Mouse (Mus musculus): ENCODE measurements around the gene Gjb4. TPM values are rescaled to one million over a fixed set of nuclear protein-coding genes. Genes with fewer than 3 reads are reported as not detected.

Gjb4 gene
- polyA plus RNA-seq, 1 experiment, result 9.0 TPM

DNA sequence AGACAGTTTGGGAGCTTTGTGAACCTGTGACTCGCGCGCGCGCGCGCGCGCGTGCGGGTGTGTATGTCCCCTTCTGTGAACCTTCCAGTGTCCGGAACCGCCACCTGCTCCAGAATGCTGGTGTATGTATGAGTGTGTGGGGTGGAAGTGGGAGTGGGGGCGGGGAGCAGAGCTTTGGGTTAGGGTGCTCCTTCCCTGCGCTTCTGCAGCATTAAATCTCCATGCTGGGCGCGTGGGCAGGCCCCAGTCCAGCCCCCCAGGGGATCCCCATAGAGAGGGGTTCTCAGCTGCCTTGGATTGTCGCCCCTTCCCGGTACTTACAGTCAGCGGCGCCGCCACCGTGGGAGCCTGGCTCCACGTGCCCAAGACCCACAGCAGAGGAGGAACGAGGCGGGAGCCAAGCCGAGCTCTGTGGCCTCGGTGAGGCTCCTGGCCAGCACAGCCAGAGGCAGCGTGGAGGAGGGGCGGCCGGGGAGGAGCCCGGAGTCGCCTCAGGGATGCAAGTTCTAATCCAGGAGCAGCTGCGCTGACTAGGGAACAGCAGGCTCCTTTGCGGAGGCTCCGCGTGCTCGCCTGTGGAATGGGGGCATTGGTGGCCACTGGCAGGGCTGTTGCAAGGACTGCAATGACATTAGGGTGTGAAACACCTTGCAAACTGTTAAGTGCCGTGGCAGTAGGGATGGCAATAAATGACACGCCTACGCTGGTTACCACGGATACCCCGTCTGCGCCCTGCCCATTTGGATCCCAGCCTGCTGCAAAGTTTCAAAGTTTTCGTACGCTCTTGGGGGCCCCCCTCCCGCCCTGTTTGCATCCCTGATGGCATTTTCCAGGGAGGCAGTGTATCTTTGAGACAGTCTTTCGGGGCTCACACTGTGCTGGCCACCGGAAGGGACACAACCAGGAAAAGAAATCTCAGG lies 23.4 kb downstream of the Gjb4 start, which contains the start of gene Gjb3:
Gene Gjb3 (minus strand): TSS at position 664 of the 920 bp plus-strand sequence.
- no peaks in the 10 kb centered on the region for H3K79me3 ChIP-seq (ENCODE audit: low read depth)

DNA sequence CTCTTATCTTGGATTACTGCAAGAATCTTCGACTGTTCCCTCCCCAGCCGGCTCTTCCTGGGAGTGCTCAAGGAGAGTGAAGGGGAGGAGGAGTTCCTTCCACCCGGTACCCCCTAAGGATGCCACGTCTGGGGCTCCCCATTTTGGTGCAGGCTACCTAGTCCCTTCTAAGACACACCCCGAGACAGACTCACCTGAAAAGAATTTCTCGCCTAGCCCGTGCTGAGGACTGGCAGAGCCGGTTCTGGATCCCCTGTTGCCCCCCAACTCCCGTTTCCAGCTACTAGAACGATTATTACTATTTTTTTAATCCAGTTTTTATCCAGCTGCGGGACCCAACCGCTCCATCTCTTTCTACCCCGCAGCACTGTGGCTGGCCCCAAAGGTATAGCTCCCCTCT lies 24.1 kb downstream of the Gjb4 start:
- H3ac ChIP-seq (ENCODE audit: control insufficient read depth, insufficient read length, low read depth), result no peak overlapping the region
- no peaks in the 10 kb centered on the region for H3K36me3 ChIP-seq (ENCODE audit: control insufficient read depth, insufficient read depth)
- TF ChIP-seq MYOD1 (IDR thresholded peaks at IDR 0.05; ENCODE audit: control insufficient read depth, insufficient read length, low read depth) (no peak), CEBPB (IDR thresholded peaks at IDR 0.05; ENCODE audit: low read depth) (no peak), MAX (IDR thresholded peaks at IDR 0.05) (no peak), USF1 (IDR thresholded peaks at IDR 0.05; ENCODE audit: low read depth) (no peak), MYOG (IDR thresholded peaks at IDR 0.05; ENCODE audit: control insufficient read depth, extremely low read depth, insufficient read length) (no peak), CTCF (IDR thresholded peaks at IDR 0.05; ENCODE audit: control insufficient read depth, insufficient read depth, insufficient read length) (no peak), FOSL1 (IDR thresholded peaks at IDR 0.05; ENCODE audit: insufficient read depth, low read length, poor library complexity, severe bottlenecking) (no peak)
- no peaks in the 10 kb centered on the region for H3K79me2 ChIP-seq (ENCODE audit: control insufficient read depth, insufficient read depth)
- no peaks in the 10 kb centered on the region for H3K27me3 ChIP-seq (ENCODE audit: control insufficient read depth, insufficient read depth, insufficient read length)
- no peaks in the 10 kb centered on the region for H3K79me3 ChIP-seq (ENCODE audit: low read depth)
- no peak overlapping the region for H3K4me3 ChIP-seq (ENCODE audit: insufficient read depth, poor library complexity, severe bottlenecking)

More for the DNA sequence above, 23.4 kb downstream of the Gjb4 start, which contains the start of gene Gjb3:
- Histone ChIP-seq H3K79me2 (ENCODE audit: control insufficient read depth, insufficient read depth) (no peaks in the 10 kb centered on the region), H3K36me3 (ENCODE audit: control insufficient read depth, insufficient read depth) (no peaks in the 10 kb centered on the region), H3K4me3 (ENCODE audit: insufficient read depth, poor library complexity, severe bottlenecking) (no peak within 1 kb of the TSS), H3ac (ENCODE audit: control insufficient read depth, insufficient read length, low read depth) (no peak within 1 kb of the TSS), H3K27me3 (ENCODE audit: control insufficient read depth, insufficient read depth, insufficient read length) (no peaks in the 10 kb centered on the region)
- no peak for TF ChIP-seq MAX (IDR thresholded peaks at IDR 0.05)
- no peak for TF ChIP-seq CTCF (IDR thresholded peaks at IDR 0.05; ENCODE audit: control insufficient read depth, insufficient read depth, insufficient read length)
- TF ChIP-seq FOSL1 (IDR thresholded peaks at IDR 0.05; ENCODE audit: insufficient read depth, low read length, poor library complexity, severe bottlenecking), result no peak
- no peak for TF ChIP-seq CEBPB (IDR thresholded peaks at IDR 0.05; ENCODE audit: low read depth)
- TF ChIP-seq MYOD1 (IDR thresholded peaks at IDR 0.05; ENCODE audit: control insufficient read depth, insufficient read length, low read depth), result no peak
- TF ChIP-seq USF1 (IDR thresholded peaks at IDR 0.05; ENCODE audit: low read depth), result no peak
- TF ChIP-seq MYOG (IDR thresholded peaks at IDR 0.05; ENCODE audit: control insufficient read depth, extremely low read depth, insufficient read length), result no peak

DNA sequence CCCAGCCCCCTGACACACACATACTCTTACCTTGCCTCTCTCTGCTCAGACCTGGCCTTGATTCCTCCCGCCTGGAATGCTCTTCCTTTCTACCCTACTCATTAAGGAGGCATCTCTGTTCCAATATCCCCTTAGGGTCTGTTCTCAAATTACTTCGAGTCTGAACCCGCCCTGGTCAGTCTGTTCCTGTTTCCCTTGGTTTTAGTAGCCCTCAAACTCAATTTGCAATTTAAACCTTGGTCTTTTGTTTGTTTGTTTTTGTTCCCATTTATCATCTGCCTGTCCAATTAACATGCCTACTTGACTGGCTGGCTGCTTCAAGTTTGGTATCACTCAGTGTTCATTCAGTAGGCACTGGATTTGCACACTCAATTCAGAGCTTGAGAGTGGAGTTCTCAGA lies 24.8 kb downstream of the Gjb4 start:
- Histone ChIP-seq H3K79me3 (ENCODE audit: low read depth) (no peaks in the 10 kb centered on the region), H3ac (ENCODE audit: control insufficient read depth, insufficient read length, low read depth) (no peak overlapping the region), H3K36me3 (ENCODE audit: control insufficient read depth, insufficient read depth) (no peaks in the 10 kb centered on the region), H3K27me3 (ENCODE audit: control insufficient read depth, insufficient read depth, insufficient read length) (no peaks in the 10 kb centered on the region), H3K4me3 (ENCODE audit: insufficient read depth, poor library complexity, severe bottlenecking) (no peak overlapping the region), H3K79me2 (ENCODE audit: control insufficient read depth, insufficient read depth) (no peaks in the 10 kb centered on the region)
- no peak for TF ChIP-seq MYOD1 (IDR thresholded peaks at IDR 0.05; ENCODE audit: control insufficient read depth, insufficient read length, low read depth)

DNA sequence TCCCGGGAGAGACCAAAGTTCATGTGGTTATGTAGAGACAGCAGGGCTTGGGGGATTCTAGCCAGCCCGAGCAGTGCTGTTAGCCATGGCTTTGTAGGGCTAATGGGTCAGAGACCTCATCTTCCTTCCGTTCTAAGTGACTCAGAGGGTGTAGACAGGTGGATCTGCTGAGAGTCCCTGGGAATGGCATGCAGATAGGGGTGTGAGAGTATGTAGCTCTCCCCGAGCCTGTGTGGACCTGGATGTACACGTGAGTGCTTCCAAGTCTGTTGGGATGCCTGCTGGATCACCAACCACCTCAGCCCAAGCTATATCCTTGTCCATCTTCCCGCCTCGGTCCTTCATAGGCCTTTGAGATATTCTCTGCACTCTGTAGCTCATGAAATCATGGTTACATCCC lies 25.5 kb downstream of the Gjb4 start:
- H3K79me2 ChIP-seq (ENCODE audit: control insufficient read depth, insufficient read depth), result no peaks in the 10 kb centered on the region
- no peaks in the 10 kb centered on the region for H3K27me3 ChIP-seq (ENCODE audit: control insufficient read depth, insufficient read depth, insufficient read length)

DNA sequence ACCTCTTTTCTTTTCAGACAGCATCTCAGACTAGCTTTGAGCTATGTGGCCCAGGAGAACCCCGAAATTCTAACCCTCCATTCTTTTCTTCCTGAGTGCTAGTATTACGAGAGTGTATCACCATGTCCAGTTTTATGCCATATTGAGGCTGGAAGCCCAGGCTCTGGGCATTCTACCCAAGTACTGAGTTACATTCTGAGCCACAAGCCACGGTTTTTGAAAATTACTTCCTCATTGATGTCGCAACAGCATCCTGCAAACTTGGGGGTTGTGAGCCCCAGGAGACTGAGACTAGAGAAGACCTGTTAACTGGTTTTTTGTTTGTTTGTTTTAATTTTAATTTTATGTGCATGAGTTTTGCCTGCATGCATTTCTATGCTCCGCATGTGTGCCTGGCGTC lies 26.1 kb downstream of the Gjb4 start:
- H3K79me2 ChIP-seq (ENCODE audit: control insufficient read depth, insufficient read depth), result no peaks in the 10 kb centered on the region
- H3ac ChIP-seq (ENCODE audit: control insufficient read depth, insufficient read length, low read depth), result no peak overlapping the region
- no peaks in the 10 kb centered on the region for H3K27me3 ChIP-seq (ENCODE audit: control insufficient read depth, insufficient read depth, insufficient read length)
- no peaks in the 10 kb centered on the region for H3K79me3 ChIP-seq (ENCODE audit: low read depth)
- no peaks in the 10 kb centered on the region for H3K36me3 ChIP-seq (ENCODE audit: control insufficient read depth, insufficient read depth)
- H3K4me3 ChIP-seq (ENCODE audit: insufficient read depth, poor library complexity, severe bottlenecking), result no peak overlapping the region
- TF ChIP-seq MAX (IDR thresholded peaks at IDR 0.05) (no peak), CEBPB (IDR thresholded peaks at IDR 0.05; ENCODE audit: low read depth) (peak; percentile 95)

More for the DNA sequence above, 25.5 kb downstream of the Gjb4 start:
- TF ChIP-seq MYOG (IDR thresholded peaks at IDR 0.05; ENCODE audit: control insufficient read depth, extremely low read depth, insufficient read length) (no peak), MYOD1 (IDR thresholded peaks at IDR 0.05; ENCODE audit: control insufficient read depth, insufficient read length, low read depth) (peak; percentile 57)
- H3K36me3 ChIP-seq (ENCODE audit: control insufficient read depth, insufficient read depth), result no peaks in the 10 kb centered on the region
- H3ac ChIP-seq (ENCODE audit: control insufficient read depth, insufficient read length, low read depth), result no peak overlapping the region
- H3K4me3 ChIP-seq (ENCODE audit: insufficient read depth, poor library complexity, severe bottlenecking), result no peak overlapping the region
- no peaks in the 10 kb centered on the region for H3K79me3 ChIP-seq (ENCODE audit: low read depth)

DNA sequence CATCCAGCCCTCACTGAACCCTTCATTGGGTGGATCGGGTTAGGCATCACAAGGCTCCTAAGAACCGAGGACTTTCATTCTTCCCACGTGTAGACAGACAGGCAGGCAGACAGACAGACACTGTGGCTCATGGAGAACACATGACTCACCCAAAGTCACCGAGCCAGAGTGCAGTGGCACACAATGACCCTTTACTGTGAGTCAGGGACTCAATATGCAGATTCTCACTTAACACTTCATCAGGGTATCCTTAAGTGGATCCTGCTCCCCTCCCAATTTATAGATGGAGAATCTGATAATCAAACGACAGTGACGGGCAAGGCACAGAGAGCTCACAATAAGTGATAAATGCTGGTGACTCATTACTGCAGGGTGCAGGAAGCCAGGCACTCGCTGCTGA lies 26.6 kb downstream of the Gjb4 start:
- no peak overlapping the region for H3ac ChIP-seq (ENCODE audit: control insufficient read depth, insufficient read length, low read depth)
- no peak overlapping the region for H3K4me3 ChIP-seq (ENCODE audit: insufficient read depth, poor library complexity, severe bottlenecking)
- no peaks in the 10 kb centered on the region for H3K27me3 ChIP-seq (ENCODE audit: control insufficient read depth, insufficient read depth, insufficient read length)
- no peaks in the 10 kb centered on the region for H3K79me2 ChIP-seq (ENCODE audit: control insufficient read depth, insufficient read depth)
- no peaks in the 10 kb centered on the region for H3K79me3 ChIP-seq (ENCODE audit: low read depth)
- no peaks in the 10 kb centered on the region for H3K36me3 ChIP-seq (ENCODE audit: control insufficient read depth, insufficient read depth)
- TF ChIP-seq USF1 (IDR thresholded peaks at IDR 0.05; ENCODE audit: low read depth), result no peak
- peak; percentile 61 for TF ChIP-seq FOSL1 (IDR thresholded peaks at IDR 0.05; ENCODE audit: insufficient read depth, low read length, poor library complexity, severe bottlenecking)
- peak; percentile 64 for TF ChIP-seq MAX (IDR thresholded peaks at IDR 0.05)
